Mouse (Mus musculus): ENCODE results near the gene Vcpkmt.

The Vcpkmt gene

DNA sequence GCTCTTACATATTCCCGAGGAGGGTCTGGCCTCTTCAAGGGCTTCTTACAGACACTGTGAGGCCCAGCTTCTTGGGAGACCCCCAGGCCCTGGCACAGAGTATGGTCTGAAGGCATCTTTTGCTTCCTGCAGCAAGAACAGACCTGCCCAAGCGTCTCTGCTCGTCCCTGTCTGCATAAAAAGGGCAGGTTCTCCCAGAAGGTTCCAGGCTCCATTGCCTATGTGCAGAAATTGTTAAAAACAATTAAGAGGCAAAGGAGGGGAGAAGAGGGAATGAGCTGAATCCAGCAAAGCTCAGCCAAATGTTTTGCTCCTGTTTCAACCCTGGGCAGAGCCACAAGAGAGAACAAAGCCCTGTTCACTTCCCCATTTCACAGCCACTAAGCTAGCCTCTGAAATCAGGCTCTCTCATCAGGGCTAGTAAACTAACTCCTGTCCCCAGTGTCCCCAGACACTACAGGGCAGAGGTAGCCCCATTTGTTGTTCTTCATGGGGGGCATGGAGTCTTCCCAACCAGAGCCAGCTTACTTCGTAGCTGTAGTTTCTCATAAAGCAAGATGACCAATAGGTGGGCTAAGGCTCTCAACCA is 44.4 kb downstream of the Vcpkmt start:
- DNase-seq (ENCODE audit: low spot score) = no peak

DNA sequence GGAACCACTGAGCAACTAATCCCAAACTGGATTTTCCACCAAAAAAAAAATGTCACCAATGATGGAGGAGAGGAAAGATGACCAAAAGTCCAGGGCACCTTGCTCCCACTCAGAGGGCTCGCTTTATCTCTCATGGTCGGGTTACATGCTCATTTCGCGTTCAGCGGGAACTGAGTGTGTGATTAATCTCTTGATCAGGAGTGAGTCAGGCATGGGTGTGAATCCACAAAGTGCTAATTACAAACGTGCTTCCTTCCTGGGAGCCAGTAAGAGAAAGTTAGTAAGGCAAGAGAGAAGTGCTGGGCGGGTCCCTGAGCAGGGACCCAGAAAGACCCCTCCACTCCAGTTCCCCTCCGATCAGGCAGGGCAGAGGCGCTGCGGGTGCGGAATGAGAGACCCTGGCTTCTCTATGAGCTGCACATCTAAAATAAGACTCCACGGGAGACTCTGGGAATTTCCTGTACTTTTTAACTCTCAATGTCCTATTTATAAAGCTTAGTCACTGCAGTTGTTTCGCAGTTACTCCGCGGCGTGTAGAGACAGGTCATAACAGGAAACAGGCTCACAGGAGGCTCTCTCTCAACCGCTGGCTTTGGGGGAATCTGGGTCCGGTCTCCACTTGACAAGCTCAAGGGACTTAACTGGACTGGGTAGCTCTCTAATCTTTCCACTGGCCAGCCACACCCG is 45.0 kb downstream of the Vcpkmt start:
- DNase-seq (ENCODE audit: low spot score) = no peak

DNA sequence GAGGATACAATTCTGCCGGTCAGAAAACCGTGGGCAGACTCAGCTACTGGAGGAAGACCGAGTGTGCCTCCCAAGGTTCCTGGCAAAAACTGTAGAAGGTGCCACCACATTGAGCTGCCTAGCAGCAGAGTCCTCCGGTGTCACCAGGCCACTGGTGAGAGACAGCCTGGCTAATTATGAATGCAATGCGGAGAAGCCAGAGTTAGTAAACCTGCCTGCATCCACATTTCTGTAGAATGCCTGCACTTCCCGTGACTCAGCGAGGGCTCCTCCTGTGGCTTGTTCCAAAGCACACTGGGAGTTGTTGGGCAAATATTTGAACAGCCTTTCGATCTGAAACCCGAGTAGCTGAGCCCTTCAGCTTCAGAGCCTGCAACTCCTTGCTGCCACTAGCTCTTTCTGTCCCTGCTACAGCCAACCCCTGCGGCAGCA is 45.6 kb downstream of the Vcpkmt start:
- DNase-seq (ENCODE audit: low spot score) = no peak

DNA sequence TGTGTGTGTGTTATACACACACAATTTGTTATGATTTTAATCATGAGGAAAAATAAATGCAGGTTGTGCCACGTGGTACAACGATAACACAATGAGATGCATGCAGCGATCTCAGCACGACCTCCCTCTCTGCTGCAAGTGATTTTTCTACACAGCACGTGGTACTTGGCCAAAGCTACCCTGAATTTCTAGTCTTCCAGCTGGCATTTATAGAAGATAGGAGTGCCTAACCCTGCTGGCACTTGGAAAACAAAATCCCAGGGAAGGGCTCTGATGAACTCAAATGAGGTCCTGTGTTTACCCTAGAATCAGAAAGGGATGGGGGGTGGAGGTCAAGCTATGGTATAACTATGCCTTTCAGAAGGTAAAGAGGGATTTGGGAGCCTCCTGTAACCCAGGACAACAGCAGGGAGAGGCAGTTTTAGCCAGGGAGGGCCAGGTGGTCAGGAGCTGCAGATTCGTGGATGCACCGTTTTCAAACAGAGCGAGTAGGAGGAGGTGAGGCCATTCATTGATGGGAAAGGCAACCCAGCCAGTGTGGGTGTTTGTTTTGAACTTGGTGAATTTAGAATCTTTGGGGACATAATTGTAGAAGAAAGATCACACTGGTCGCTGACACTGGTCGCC is 46.1 kb downstream of the Vcpkmt start:
- no peak for DNase-seq (ENCODE audit: low spot score)

DNA sequence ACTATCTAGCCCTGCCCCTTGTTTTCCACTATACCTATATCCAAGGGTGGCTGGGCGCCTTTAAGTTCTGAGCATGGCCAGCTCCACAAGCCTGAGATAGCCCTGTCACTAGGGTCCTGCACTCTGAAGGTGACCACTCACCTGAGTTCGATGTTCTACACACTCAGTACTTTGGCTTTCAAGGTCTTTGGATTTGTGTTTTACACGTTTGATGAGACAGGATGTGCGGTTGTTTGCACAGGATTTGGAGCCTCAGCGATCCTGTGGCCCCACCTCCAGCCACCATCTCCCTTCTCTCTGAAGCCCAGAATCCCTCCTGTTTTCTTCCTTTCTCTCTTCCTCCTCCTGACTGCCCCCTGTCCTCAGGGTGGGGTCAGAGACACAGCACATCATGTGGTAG is 49.6 kb downstream of the Vcpkmt start:
- DNase-seq (ENCODE audit: low spot score) = no peak

DNA sequence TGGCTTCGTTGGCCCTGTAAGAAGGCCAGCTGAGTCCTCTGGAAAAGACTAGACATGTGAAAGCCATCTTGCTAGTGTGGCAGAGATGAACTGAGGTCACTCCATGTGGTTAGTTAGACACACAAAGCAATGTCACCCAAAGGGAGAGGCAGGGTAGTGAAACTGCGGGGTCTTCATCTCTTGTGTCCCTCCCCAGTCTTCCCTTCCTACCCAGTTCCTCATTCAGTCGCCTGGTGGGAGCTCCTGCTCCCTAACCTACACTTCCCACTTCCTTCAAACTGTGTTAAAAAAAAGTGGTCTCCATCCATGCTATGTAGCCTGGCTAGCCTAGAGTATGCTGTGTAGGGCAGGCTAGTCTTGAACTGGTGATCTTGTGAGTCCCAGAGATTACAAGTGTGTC is 50.3 kb downstream of the Vcpkmt start:
- no peak for DNase-seq (ENCODE audit: low spot score)

DNA sequence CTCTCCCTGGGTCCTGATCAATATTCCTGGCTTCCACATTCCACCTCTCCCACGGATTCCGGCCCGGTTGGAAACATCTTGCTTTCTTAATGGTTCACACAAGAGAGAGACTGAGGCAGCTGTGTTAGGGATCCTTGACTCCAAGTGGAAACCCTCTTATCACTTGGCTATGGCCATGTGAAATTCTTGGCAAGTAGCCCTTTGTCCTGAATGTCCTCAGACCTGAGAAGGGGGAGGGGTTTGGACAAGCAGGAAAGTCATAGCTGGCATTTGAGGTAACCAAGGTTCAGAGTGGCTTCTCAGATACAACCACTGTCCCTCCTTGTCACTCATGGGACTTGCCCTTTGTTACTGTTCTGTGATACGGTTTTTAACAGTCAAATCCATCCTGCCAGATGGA is 50.7 kb downstream of the Vcpkmt start:
- no peak for DNase-seq (ENCODE audit: low spot score)

DNA sequence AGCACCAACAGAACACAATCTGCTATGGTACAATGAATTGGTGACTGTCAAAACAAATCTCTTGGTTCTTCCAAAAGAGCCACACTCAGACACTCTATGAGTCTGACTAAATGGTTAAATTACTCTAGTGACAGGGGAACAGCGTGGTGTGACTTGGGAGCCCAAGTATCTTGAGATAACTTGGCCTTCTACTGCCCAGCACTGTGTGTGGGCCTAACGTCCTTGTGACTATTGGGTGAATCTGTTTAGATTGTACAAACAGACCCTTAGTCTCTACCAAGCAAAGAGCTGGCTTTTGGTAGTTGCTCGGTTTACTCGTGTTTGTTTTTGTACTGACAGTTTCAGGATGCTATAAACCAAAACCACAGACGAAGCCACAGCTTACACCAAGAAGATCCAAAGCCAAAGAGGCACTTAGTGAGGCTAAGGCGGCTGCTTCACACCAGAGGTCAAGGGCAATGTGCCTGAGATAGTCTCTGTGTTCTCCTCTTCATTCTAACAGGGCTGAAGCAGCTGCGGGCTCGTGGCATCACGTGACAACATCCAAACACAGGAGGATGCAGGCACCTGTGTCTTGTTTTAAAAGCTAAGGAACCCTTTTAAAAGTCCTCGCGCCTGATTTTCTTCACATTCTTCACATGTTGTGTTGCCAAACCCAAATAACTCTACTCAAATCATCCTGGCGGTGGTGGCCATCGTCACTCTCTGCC is 53.0 kb downstream of the Vcpkmt start:
- no peak for DNase-seq (ENCODE audit: low spot score)

DNA sequence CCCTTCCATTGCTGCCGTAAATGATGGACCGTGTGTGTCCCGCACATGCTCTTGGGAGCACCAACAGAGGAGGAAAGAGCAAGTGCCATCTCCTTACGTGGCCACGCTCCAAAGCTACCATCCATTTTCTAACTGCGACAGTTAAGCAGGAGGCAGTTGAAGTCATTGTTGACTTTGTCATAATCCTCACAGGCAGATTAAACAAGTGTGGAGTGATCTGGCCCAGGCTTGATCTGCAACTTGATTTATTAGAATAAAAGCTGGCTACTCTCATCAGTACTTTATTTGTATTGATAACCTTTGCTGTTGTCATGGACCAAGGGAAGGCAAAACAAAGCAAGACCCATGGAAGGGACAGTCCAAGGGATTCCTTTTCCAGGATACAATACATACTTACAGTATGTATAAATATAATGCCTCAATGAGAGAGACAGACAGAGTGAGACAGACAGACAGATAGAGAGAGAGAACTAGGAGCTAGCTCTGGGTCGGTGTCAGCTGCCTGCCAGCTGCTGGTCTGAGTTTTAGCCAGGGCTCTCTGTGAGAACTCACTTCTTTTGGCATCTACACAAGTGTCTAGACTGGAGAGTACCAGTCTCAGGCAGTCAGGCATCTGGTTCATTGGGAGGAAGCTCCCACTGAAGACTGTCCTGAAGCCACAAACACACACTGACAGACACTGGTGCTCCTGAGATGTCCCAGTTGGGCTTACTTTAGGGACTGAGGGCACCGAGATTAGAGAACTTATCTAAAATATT is 54.4 kb downstream of the Vcpkmt start:
- no peak for DNase-seq (ENCODE audit: low spot score)

Measured in ovary, postnatal 10 days (tissue).